Mouse (Mus musculus): ENCODE data around the gene Arid1a.

The Arid1a gene

DNA sequence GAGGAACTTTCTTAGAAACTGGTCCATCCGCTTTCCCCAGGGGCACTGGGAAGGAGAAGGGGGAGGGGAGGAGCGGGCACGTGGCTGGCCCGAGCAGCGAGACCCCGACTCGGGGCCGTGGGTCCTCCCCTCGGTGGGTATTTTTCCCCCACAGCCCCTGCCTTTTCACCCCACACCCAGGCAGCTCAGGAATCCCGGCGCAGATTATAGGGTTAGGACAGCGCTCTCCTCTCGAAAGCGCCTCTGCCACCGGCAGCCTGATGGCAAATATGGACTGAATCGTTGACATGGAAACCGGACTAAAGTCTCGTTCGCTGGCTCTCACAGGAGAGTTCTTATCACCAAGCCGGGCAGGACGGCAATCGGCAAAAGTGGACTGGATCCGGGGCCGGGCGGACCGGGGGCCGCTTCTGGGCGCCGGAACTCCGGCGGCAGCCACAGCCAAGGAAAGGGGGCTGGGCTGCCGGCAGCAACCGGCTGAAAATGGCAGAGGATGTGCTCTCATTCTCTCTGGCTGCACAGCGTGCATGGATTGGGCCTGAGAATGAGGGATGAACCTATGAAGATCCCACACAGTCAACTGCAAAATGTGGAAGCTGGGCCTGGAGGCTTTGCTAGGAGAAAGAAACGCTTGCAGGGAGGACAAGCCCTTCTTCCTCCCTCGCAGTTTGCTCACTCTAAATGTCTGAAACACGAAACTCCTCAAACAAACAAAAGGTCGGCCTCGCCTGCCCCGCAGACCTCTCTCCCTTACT, at the start of gene Arid1a:
Gene Arid1a, minus strand, starts transcription at position 256 of the 755 bp plus-strand sequence.
- peak; percentile 90 to 96 for DNase-seq

DNA sequence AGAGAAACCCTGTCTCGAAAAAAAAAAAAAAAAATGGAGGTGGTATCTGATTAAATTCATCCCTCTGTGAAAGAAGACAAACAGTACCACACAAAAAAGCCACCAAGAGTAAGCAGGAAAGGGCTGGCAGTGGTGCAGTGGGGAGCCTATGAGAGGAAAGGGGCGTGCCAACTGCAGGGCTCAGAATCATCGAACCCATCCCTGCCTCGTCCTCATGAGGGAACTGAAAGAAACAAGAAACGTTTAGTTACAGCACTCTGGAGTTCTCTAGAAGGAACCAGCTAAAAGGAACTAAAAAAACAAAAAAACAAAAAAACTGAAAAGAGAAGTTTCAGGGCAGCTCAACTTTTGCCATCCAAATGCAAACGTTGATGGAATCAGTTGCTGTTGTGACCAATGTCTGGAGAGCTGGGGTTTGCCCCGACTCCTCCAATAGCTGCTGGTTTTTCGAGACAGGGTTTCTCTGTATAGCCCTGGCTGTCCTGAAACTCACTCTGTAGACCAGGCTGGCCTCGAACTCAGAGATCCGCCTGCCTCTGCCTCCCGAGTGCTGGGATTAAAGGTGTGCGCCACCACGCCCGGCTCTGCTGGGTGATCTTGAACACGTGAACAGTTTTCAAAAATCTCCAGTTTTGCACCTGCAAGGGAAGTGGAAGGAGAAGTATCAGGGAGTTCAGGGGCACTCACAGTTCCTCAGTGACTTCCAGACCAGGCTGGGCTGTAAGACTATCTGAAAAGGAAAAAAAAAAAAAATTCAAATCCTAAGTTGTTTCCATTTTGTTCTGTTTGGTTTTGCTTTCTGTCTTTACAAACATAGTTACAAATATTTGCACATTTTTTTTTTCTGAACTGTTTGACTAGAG, 48.1 kb upstream of the Arid1a start:
- DNase-seq = peak; percentile 60 to 76

DNA sequence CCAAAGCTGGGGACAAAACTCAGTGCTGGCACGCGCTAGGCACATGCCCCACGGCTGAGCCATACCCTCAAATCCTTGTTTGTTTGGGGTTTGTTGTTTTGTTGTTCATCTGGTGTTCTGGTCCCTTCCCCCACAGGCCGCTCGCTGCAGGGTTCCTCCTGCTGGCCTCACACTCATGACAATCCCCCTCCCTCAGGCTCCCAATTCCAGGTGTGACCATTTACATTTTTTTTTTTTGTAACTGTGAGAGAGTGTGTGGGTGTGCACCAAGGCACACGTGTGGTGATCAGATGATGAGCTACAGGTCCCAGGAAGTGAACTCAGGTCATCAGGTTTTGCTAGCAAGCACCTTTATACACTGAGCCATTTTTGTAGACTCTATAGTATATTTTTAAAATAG, 44.0 kb upstream of the Arid1a start:
- DNase-seq = no peak

DNA sequence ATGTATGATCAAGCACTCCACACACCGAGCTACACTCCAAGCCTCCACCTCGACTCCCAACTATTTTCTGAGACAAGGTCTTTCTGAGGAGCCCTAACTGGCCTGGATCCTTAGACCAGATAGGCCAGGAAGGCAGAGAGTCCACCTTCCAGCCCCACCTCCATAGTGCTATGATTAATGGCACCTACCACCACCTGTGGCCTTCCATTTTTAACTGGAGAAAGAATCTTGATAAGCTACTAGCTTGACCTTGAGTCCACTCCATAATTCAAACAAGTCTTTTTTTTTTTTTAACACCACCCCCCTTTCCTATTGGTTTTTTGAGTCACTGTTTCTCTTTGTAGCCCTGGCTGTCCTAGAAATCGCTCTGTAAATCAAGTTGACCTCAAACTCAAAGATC, 36.7 kb upstream of the Arid1a start:
- no peak for DNase-seq

DNA sequence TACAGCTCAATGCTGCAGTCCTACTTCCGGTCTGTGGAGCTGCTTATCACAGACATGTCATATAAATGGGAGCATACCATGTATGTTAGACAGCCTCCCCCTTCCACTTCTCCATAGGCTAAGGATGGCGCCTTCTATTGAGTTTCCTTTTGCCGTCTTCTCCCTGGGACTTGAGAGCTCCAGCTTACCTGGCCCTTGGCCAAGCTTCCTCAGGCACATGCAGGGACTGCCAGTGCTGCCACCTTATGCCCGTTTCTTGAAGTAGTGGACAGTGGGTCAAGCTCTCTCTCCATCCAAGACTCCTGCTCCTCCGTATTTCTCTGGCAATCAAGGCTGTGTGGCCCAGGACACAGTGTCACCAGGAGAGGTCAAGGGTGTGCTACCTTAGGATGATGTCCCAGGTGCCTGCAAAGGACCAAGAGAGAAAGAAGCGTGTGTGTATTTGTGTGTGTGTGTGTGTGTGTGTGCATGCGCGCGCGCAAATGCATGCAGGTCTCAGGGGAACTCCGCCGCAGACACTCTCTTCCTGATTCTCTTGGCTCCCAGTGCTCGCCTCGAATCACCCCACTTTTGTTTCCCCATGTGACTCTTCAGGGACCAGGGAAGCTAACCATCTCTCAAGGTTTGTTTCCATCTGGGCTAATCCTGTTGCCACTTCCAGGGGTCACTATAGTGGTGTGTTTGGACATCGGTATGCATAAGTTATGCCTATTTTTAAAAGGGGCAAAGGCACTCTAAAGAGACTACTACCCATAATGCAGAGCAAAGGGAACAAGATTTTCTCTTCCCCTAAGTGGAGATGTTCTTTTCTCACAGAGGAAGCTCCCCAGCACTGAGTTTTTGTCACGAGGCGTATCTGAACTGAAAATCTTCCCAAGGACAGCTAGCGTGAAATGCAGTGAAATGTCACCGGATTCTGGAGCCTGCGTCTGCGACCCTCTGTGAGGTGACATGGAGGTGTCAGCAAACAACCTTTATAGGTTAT, 18.3 kb upstream of the Arid1a start:
- peak; percentile 61 to 69 for DNase-seq

DNA sequence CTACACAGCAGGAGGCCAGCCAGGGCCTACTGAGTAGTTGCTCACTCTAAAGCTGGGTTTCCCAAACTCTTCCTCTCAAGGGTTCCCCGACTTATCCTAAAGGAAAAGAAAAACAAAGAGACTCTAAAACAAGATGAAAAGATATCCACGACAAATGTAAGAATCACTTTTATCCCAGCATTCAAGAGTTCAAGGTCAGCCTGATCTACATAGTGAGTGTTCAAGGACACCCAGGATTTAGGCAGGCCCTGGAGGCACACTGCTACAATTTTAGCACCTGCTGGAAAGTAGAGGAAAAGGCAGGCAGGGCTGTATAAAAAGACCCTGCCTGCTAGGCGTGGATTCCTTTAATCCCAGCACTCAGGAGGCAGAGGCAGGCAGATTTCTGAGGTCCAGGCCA, 12.6 kb upstream of the Arid1a start:
- no peak for DNase-seq

DNA sequence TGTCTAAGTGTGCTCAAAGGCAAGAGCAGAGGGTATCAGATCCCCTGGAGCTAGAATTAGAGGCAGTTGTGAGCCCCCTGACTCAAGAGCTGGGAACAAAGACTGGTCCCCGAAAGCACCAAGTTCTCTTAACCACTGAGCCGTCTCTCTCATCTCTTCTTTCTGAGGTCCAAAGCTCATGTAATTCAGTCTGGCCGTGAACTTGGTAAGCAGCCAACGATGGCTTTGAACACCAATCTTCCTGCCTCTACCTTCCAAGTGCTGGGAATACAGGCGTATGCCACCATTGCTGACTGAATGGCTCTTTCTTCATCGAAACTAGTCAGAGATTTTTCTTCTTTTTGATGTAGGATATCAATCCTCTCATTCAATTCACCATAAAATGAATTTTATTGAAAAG, 6.5 kb upstream of the Arid1a start:
- no peak for DNase-seq

DNA sequence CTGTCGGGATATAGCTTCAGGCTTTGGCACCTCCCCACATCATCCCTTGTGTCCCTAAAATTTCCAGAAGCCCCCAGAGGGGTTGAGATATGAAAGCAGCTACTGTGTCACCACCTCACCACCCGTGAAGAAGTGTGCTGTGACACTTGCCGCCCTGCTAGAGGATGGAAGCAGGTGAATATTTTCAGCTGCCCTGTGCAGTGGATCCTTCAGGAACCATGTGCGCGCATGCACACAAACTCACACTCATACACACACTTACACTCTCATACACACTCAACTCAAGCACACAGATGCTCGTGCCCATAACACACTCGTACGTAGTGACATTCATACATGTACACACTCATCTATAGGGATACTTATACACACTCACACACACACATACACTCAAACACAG, 3.1 kb upstream of the Arid1a start:
- DNase-seq = no peak

DNA sequence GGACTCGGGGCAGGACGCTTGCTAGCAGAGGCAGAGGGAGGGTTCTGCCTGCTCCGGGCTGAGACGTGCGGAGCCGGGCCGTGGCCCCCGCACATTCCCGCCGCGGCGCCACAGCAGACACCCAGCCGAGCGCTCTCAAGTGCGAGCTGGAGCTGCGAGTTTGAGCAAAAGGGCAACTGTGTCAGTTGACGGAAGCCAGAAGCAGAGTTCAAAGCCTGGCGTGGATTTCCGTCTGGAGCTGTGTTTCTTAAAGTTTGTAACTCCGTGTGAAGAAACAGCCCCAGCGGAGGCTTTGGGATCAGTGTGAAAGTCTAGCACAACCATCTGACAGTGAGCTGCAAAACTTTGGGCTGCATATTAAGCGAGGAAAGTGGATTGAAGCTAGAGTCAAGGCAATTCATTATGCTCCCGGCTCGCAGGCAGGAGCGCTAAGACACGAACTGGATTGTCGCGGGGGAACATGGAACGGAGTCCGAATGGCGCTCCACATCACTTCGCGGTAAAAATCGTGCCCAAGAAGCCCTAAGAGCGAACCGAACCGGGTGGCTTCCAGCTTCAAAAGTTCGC, 783 bp upstream of the Arid1a start:
- peak; percentile 71 to 78 for DNase-seq

DNA sequence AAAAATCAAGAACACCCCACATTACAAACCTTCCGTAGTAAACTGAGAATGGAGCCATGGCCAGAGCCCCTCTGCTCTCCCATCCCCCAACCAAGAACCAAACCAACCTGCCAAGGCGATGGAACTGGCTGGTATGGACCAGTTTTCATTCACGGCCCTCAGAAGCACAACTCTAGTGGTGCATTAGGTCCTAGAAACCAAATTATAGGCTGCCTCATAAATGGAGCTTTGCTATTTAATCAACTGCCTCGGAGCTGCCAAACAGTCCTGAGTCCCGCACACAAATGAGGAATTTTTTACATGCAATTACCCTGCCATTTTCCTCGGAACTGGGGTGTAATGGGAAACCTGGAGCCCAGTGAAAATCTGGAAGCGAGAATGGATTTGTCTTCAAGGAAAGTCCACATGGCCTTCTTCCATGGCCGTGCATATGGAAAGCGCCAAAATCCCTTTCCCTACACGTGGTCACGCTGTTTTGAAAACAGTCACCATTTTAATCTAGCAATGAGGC, 653 bp downstream of the Arid1a start:
- DNase-seq = no peak

DNA sequence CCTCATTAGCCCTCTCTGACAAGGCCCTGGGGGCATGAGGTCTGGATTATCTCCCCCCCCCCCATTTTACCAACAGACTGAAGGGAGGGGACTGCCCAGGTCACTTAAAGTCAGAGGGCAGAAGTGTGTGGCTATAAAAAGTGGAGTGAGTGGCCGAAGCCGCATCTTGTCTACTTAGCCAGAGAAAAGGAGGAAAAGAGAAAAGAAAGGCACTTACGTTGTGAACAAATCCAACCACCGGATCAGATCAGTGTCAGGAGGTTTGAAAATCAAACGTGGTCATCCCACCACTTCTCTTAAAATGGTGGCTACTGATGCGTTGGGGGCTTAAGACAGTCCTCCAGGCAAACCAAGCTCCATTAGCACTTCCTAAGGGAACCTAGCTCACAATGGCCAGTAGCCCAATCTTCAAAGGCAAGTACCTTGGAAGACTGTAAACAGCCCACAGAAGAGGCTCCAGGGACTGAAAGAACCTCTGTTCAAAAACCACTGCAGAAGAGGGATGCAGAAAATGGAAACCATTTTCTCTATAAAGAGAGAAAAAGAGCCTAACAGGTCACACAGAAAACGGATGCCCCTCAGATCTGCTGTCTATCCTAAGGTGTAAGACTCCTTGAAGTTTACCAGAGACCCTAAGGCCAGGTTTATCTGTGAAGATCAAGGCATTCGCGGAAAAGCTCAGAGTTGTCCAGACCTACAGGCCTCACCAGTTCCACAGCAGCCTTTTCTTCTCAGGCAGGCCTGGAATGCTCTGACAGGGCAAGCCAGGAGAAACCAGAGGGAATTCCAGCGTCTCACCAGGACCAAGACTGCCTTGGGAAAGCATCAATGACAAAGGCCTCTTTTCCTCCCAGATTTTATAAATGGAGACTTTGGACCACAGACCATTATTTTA, 1.5 kb downstream of the Arid1a start:
- DNase-seq = no peak

DNA sequence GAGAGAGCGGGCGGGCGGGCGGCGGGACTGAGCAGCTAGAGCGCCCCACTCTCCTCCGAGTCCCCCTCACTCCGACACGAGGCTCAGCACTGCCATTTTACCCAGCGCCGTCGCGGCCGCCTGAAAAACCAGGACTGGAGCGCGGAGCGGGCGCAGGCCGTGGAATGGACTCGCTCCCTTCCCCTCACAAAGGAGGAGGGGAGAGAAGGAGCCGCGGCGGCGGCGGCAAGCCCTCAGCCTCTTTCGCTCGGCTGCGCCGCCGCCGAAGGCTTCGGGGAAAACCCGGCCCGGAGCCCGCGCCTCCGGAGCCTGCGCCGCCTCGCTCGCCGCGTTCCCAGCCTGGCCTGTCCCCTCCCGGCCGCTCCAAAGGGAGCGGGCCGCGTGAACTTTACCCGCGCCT, 2.3 kb downstream of the Arid1a start:
- DNase-seq = peak; percentile 97 to 98

DNA sequence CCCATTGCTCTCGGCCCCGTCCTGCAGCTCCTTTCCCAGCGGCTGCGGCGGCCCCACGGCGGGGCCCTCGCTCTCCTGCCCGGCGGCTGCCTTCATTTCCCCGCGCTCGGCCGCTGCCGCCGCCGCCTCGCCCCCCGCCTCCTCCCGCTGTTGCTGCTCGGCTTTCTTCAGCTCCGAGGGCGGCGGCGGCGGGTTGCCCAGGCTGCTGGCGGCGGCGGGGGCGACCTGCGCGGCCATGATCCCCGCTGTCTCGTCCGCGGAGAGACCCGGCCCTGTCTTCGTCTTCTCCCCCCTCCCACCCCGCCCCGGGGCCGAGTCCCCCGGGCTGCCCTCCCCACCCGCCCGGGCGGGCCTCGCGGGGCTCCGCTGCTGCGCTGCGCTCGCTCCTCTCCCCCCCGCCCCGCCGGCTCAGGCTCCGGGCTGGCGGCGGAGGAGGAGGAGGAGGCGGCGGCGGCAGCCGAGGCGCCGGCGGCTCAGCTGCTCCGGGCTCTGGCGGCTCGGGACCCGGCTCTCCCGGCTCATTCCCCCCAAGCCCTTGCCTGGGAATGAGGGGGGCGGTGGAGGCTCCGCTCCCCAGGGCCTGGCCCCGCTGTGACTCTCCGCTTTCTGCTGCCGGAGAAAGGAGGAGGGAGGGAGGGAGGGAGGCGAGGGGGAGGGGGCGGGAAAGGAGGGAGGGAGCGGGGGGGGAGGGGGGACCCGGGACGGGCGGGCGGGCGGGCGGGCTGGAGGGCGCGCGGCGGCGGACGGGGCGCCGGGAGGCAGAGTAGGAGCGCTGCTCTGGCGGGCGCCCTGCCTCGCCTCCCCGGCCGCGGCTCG, 3.0 kb downstream of the Arid1a start:
- DNase-seq = peak; percentile 63

DNA sequence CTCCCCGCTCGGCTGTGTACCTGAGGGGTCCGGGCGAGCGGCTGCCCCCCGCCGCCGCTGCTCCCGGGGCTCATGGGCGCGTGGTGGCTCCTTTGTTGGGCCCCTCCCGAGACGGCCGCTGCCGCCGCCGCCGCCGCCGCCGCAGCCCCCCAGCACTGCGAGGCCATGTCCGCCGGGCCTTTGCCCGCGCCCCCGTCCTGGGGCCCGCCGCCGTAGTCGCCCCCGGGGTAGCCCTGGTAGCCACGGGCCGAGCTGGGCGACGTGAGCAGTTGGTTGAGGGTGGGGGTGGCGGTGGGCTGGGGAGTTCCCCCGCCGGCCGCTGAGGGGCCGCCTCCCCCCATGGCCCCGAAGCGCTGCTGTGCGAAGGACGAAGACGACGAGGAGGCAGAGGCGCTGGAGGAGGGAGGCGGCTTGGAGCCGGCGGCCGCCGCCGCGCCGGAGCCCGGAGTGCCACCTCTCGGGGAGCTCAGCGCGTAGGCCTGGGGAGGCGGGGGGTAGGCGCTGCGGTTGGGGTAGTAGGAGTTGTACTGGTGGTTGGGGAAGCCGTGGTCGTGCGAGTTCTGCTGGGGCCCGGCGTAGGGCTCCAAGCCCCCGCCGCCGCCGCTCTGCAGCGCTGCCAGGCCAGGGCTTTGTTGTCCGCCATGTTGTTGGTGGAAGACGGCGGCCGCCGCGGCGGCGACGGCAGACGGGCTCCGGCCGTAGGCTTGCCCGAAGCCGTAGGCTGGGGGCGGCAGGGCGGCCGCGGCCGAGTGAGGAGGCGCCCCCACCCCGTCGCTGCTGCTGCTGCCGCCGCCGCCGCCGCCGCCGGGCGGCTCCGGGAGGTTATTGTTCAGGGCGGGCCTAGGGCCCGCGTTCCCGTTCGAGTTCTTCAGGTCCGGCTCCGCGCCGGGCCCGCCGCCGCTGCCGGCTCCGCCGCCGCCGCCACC, 3.9 kb downstream of the Arid1a start:
- DNase-seq = peak; percentile 57 to 64

DNA sequence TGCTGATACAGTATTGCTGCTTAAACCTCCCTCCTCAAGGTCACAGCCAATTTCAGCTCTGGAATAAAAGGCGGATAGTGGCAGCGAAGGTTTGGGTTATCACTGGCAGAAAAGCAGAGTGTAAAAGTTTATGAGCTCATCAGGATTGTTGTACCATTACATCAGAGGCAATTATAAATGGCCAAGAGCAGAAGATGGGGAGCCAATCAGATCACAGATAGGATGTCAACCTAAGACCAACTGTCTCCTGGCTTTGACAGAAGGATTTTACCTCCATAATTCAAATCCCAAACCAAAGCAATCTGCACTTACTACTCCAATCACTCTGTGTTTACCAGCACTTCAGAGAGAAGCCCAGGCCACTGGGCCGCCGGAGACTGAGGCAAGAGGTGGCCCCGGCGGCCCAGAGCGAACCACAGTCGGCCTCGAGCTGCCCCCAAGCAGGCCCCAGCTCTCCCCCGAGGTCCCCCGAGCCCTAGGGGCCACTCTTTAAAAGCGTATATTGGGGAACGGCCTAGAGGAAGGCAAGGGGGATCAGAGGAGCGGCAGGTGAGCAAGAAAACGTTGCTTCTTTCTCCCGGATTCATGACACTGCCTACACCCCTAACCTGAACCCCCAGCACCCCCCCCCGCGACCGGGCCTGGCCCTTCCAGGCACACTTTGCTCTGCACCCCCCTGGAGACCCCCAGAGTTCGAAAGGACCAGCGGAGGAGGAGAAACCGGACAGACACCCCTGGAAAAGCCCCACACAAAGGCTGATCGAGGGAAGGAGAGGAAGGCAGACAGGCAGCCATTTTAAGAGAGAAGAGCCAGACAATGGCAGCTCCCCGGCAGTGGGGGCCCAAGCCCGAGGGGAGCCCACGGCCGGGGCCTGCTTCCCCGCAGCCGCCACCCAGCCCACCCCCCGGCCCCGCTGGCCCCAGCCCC, 4.8 kb downstream of the Arid1a start:
- peak in 1 of 2 experiments; percentile 23 for DNase-seq

DNA sequence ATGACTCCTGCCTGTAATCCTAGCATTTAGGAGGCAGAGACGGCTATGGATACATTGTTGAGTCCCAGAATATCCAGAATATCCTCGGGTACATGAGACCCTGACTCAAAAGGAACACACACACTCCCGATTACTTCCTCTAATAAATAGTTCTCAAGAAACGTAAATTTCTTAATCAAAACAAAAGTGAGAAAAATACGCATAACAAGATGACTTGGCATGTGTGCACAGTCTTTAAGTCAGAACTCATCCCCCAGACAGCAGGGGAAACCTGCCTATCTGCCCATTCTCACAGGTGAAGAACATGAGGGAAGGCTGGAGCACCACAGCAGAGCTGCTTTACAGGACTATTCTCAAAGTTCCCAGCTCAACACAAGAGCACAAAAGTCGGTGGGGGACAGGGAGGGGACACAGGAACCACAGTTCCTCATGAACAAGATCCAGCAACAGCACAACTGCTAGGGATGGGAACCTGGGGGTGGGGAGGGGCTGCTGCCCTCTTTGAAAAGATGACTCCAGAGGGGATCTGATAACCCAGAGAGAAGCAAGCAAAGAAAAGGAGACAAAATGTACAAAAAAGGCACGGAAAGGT, 6.3 kb downstream of the Arid1a start:
- DNase-seq = no peak

DNA sequence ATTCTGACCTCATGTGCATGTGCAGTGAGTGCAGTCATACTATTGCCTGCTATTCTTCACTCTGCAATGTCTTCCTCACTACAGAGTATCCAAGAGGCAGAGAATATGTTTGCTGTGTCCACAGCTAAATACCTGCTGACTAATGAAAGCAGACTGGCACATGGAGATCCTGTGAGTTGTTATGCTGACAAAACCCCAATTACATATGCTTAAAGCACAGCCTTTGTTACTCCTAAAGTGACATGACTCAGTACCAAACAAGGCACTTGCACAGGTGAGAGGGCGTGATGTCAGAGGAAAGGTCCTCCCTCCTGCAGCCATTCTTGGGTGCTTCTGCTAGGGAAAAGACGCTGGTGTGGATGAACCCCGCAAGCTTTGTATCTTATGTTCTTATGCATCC, 21.3 kb downstream of the Arid1a start:
- DNase-seq = no peak

DNA sequence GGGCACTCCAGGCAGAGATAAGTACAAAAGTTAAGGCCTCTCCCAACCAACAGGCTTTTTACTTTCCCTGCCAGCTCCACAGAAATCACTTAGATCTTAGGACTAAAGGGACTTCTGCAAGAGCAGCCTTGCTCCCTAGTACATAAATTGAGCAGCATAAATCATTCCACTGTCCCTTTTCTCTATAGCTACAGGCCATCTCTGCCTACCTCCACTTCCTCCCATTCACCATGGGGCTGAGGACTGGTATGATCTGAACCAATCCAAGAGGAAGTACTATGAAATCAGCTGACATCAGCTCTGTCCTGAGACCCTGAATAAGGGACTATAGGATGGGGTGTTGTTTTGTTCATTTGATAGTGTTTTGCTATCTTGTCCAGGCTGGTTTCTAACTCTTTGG, 26.4 kb downstream of the Arid1a start:
- DNase-seq = no peak
